Mouse (Mus musculus): ENCODE results near the gene Rgl3. TPM values are rescaled to one million over a fixed set of nuclear protein-coding genes. Genes with fewer than 3 reads are reported as not detected.

The Rgl3 gene
- 2.3 and 3.7 TPM in 2 replicates for polyA plus RNA-seq (2014; fragmentation: Nextera tagmentation; extraction: Ambion mirVana)

GRCm38 (mm10) chr9:21989230-21990110 is at the start of gene Rgl3:
TSS of gene Rgl3 (minus strand) at chr9:21989446.
- Histone ChIP-seq H3K9ac (ENCODE audit: low read length) (peak within 1 kb of the TSS; percentile 50), H3K4me1 (ENCODE audit: control insufficient read depth, insufficient read depth, low read length) (peaks cover 16% of the 10 kb centered on the region), H3K4me2 (ENCODE audit: low read depth) (peak within 1 kb of the TSS; percentile 77), H3K4me3 (ENCODE audit: low read depth, low read length) (peak within 1 kb of the TSS; percentile 42), H3K9me3 (ENCODE audit: control insufficient read depth, low read length) (no peaks in the 10 kb centered on the region), H3K36me3 (ENCODE audit: control insufficient read depth, insufficient read depth, low read length) (no peaks in the 10 kb centered on the region), H3K27me3 (ENCODE audit: control insufficient read depth, insufficient read depth, low read length) (peaks cover 57% of the 10 kb centered on the region), H3K27ac (ENCODE audit: low read depth, low read length) (no peak within 1 kb of the TSS)
- WGBS = under 1% methylated on average over 42 of the region's 42 CpGs
- ATAC-seq (ENCODE audit: insufficient read depth, low FRiP score, low TSS enrichment) (0 out of 2 replicates have a peak, but pooled peaks have one; percentile 36), DNase-seq (ENCODE audit: low spot score) (peak; percentile 38)

GRCm38 (mm10) chr9:22037826-22038225 is 48.6 kb upstream of the Rgl3 start:
- H3K4me3 ChIP-seq (ENCODE audit: low read depth, low read length) = no peak overlapping the region
- 87% methylated on average over 10 of the region's 10 CpGs for WGBS
- no peaks in the 10 kb centered on the region for H3K9me3 ChIP-seq (ENCODE audit: control insufficient read depth, low read length)
- DNase-seq (ENCODE audit: low spot score) (no peak), ATAC-seq (ENCODE audit: insufficient read depth, low FRiP score, low TSS enrichment) (no peak)
- no peak overlapping the region for H3K27ac ChIP-seq (ENCODE audit: low read depth, low read length)
- peaks cover 2% of the 10 kb centered on the region for H3K36me3 ChIP-seq (ENCODE audit: control insufficient read depth, insufficient read depth, low read length)
- H3K4me1 ChIP-seq (ENCODE audit: control insufficient read depth, insufficient read depth, low read length) = peaks cover 5% of the 10 kb centered on the region; the same call in 1 of the 2 replicates
- no peaks in the 10 kb centered on the region for H3K27me3 ChIP-seq (ENCODE audit: control insufficient read depth, insufficient read depth, low read length)
- H3K4me2 ChIP-seq (ENCODE audit: low read depth) = no peak overlapping the region
- H3K9ac ChIP-seq (ENCODE audit: low read length) = no peak overlapping the region

- peak; percentile 63 for ATAC-seq (ENCODE audit: insufficient read depth, low FRiP score, low TSS enrichment)
- 38% methylated on average over 6 of the region's 6 CpGs for WGBS
- Histone ChIP-seq H3K9ac (ENCODE audit: low read length) (no peak overlapping the region), H3K9me3 (ENCODE audit: control insufficient read depth, low read length) (no peaks in the 10 kb centered on the region), H3K4me1 (ENCODE audit: control insufficient read depth, insufficient read depth, low read length) (peaks cover 5% of the 10 kb centered on the region; the same call in 1 of the 2 replicates), H3K27ac (ENCODE audit: low read depth, low read length) (peak overlapping the region; percentile 73), H3K27me3 (ENCODE audit: control insufficient read depth, insufficient read depth, low read length) (no peaks in the 10 kb centered on the region), H3K36me3 (ENCODE audit: control insufficient read depth, insufficient read depth, low read length) (peaks cover 3% of the 10 kb centered on the region), H3K4me3 (ENCODE audit: low read depth, low read length) (no peak overlapping the region), H3K4me2 (ENCODE audit: low read depth) (no peak overlapping the region)
- peak; percentile 70 for DNase-seq (ENCODE audit: low spot score)
These were observed 46.2 kb upstream of the Rgl3 start for GRCm38 (mm10) chr9:22035300-22036044.

- Histone ChIP-seq H3K27ac (ENCODE audit: low read depth, low read length) (no peak overlapping the region), H3K9ac (ENCODE audit: low read length) (no peak overlapping the region), H3K36me3 (ENCODE audit: control insufficient read depth, insufficient read depth, low read length) (peaks cover 8% of the 10 kb centered on the region), H3K4me3 (ENCODE audit: low read depth, low read length) (no peak overlapping the region), H3K4me2 (ENCODE audit: low read depth) (no peak overlapping the region), H3K4me1 (ENCODE audit: control insufficient read depth, insufficient read depth, low read length) (peaks cover 4% of the 10 kb centered on the region; the same call in 1 of the 2 replicates), H3K9me3 (ENCODE audit: control insufficient read depth, low read length) (no peaks in the 10 kb centered on the region), H3K27me3 (ENCODE audit: control insufficient read depth, insufficient read depth, low read length) (no peaks in the 10 kb centered on the region)
- 93% methylated on average over 9 of the region's 9 CpGs for WGBS
- ATAC-seq (ENCODE audit: insufficient read depth, low FRiP score, low TSS enrichment) (no peak), DNase-seq (ENCODE audit: low spot score) (no peak)
These were observed 41.1 kb upstream of the Rgl3 start for GRCm38 (mm10) chr9:22030386-22030785.

GRCm38 (mm10) chr9:22028467-22028866 is 39.2 kb upstream of the Rgl3 start:
- H3K36me3 ChIP-seq (ENCODE audit: control insufficient read depth, insufficient read depth, low read length) = peaks cover 10% of the 10 kb centered on the region
- H3K4me3 ChIP-seq (ENCODE audit: low read depth, low read length) = no peak overlapping the region
- ATAC-seq (ENCODE audit: insufficient read depth, low FRiP score, low TSS enrichment) (peak; percentile 52), DNase-seq (ENCODE audit: low spot score) (peak; percentile 61)
- H3K9me3 ChIP-seq (ENCODE audit: control insufficient read depth, low read length) = no peaks in the 10 kb centered on the region
- no peak overlapping the region for H3K9ac ChIP-seq (ENCODE audit: low read length)
- peaks cover 5% of the 10 kb centered on the region; the same call in 1 of the 2 replicates for H3K4me1 ChIP-seq (ENCODE audit: control insufficient read depth, insufficient read depth, low read length)
- 38% methylated on average over 7 of the region's 7 CpGs for WGBS
- no peak overlapping the region for H3K4me2 ChIP-seq (ENCODE audit: low read depth)
- H3K27me3 ChIP-seq (ENCODE audit: control insufficient read depth, insufficient read depth, low read length) = no peaks in the 10 kb centered on the region
- H3K27ac ChIP-seq (ENCODE audit: low read depth, low read length) = no peak overlapping the region

GRCm38 (mm10) chr9:22024592-22024991 is 35.3 kb upstream of the Rgl3 start:
- peaks cover 5% of the 10 kb centered on the region; the same call in 1 of the 2 replicates for H3K4me1 ChIP-seq (ENCODE audit: control insufficient read depth, insufficient read depth, low read length)
- ATAC-seq (ENCODE audit: insufficient read depth, low FRiP score, low TSS enrichment) (no peak), DNase-seq (ENCODE audit: low spot score) (no peak)
- H3K4me2 ChIP-seq (ENCODE audit: low read depth) = no peak overlapping the region
- WGBS = 53% methylated on average over 8 of the region's 8 CpGs
- H3K36me3 ChIP-seq (ENCODE audit: control insufficient read depth, insufficient read depth, low read length) = peaks cover 4% of the 10 kb centered on the region; the same call in 1 of the 2 replicates
- H3K9ac ChIP-seq (ENCODE audit: low read length) = no peak overlapping the region
- no peak overlapping the region for H3K27ac ChIP-seq (ENCODE audit: low read depth, low read length)
- H3K9me3 ChIP-seq (ENCODE audit: control insufficient read depth, low read length) = no peaks in the 10 kb centered on the region
- no peaks in the 10 kb centered on the region for H3K27me3 ChIP-seq (ENCODE audit: control insufficient read depth, insufficient read depth, low read length)
- H3K4me3 ChIP-seq (ENCODE audit: low read depth, low read length) = no peak overlapping the region

- peaks cover 22% of the 10 kb centered on the region for H3K36me3 ChIP-seq (ENCODE audit: control insufficient read depth, insufficient read depth, low read length)
- H3K4me3 ChIP-seq (ENCODE audit: low read depth, low read length) = no peak overlapping the region
- H3K9ac ChIP-seq (ENCODE audit: low read length) = no peak overlapping the region
- H3K4me1 ChIP-seq (ENCODE audit: control insufficient read depth, insufficient read depth, low read length) = no peaks in the 10 kb centered on the region
- no peak overlapping the region for H3K4me2 ChIP-seq (ENCODE audit: low read depth)
- no peaks in the 10 kb centered on the region for H3K9me3 ChIP-seq (ENCODE audit: control insufficient read depth, low read length)
- no peaks in the 10 kb centered on the region for H3K27me3 ChIP-seq (ENCODE audit: control insufficient read depth, insufficient read depth, low read length)
- DNase-seq (ENCODE audit: low spot score) (no peak), ATAC-seq (ENCODE audit: insufficient read depth, low FRiP score, low TSS enrichment) (no peak)
- H3K27ac ChIP-seq (ENCODE audit: low read depth, low read length) = no peak overlapping the region
- WGBS = 80% methylated on average over 7 of the region's 7 CpGs
These were observed 28.1 kb upstream of the Rgl3 start for GRCm38 (mm10) chr9:22017208-22017825.

- peaks cover 27% of the 10 kb centered on the region for H3K36me3 ChIP-seq (ENCODE audit: control insufficient read depth, insufficient read depth, low read length)
- ATAC-seq (ENCODE audit: insufficient read depth, low FRiP score, low TSS enrichment) = no peak
These were observed 27.0 kb upstream of the Rgl3 start for GRCm38 (mm10) chr9:22016245-22016644.

More at GRCm38 (mm10) chr9:22016245-22016644, 27.0 kb upstream of the Rgl3 start:
- no peak for DNase-seq (ENCODE audit: low spot score)
- H3K27me3 ChIP-seq (ENCODE audit: control insufficient read depth, insufficient read depth, low read length) = no peaks in the 10 kb centered on the region
- 68% methylated on average over 10 of the region's 10 CpGs for WGBS
- no peak overlapping the region for H3K9ac ChIP-seq (ENCODE audit: low read length)
- H3K4me1 ChIP-seq (ENCODE audit: control insufficient read depth, insufficient read depth, low read length) = no peaks in the 10 kb centered on the region
- no peaks in the 10 kb centered on the region for H3K9me3 ChIP-seq (ENCODE audit: control insufficient read depth, low read length)
- H3K4me2 ChIP-seq (ENCODE audit: low read depth) = no peak overlapping the region
- H3K27ac ChIP-seq (ENCODE audit: low read depth, low read length) = no peak overlapping the region
- H3K4me3 ChIP-seq (ENCODE audit: low read depth, low read length) = no peak overlapping the region

Data from neural tube, embryonic 11.5 days (tissue).